Mouse (Mus musculus) midbrain, embryonic 14.5 days (tissue): Measurements from ENCODE around the gene 4930432M17Rik. TPM values are rescaled to one million over a fixed set of nuclear protein-coding genes. Genes with fewer than 3 reads are reported as not detected.

ENCODE experiments used
- ATAC-seq: fragments of 200-750 bp; cut with Nextera tagmentation; 2 replicates; pipeline ENCODE4 v1.8.0; 2017; ENCODE audit warnings: moderate number of reproducible peaks, moderate library complexity; ENCODE audit not compliant: low FRiP score, low TSS enrichment
- DNase-seq: peaks from one replicate; pipeline ENCODE4 v3.0.0-alpha.2; 2015
- H3K27ac ChIP-seq: fragments of 300-500 bp; sonication (generic); replicated peaks from 2 replicates; pipeline ENCODE4 v1.5.1; 2014; ENCODE audit warnings: mild to moderate bottlenecking, low read depth, low read length, moderate library complexity
- H3K27me3 ChIP-seq: fragments of 300-500 bp; sonication (generic); 2 replicates; pipeline ENCODE4 v1.6.1; 2014; ENCODE audit warnings: low read length, control low read depth, mixed read lengths; ENCODE audit not compliant: control insufficient read depth, insufficient read depth
- H3K36me3 ChIP-seq: fragments of 300-500 bp; sonication (generic); 2 replicates; pipeline ENCODE4 v1.6.1; 2014; ENCODE audit warnings: low read length, control low read depth; ENCODE audit not compliant: control insufficient read depth, insufficient read depth
- H3K4me1 ChIP-seq: fragments of 300-500 bp; sonication (generic); 2 replicates; pipeline ENCODE4 v1.6.1; 2014; ENCODE audit warnings: mild to moderate bottlenecking, antibody characterized with exemption, low read length, control low read depth; ENCODE audit not compliant: control insufficient read depth, insufficient read depth
- H3K4me2 ChIP-seq: fragments of 300-500 bp; sonication (generic); 2 replicates; pipeline ENCODE4 v1.6.1; 2014; ENCODE audit warnings: mild to moderate bottlenecking, low read length, moderate library complexity
- H3K4me3 ChIP-seq: fragments of 300-500 bp; sonication (generic); replicated peaks from 2 replicates; pipeline ENCODE4 v1.5.1; 2014; ENCODE audit warnings: low read depth, low read length
- H3K9ac ChIP-seq: fragments of 300-500 bp; sonication (generic); replicated peaks from 2 replicates; pipeline ENCODE4 v1.6.1; 2014; ENCODE audit warnings: mild to moderate bottlenecking, low read length, moderate library complexity
- H3K9me3 ChIP-seq: fragments of 300-500 bp; sonication (generic); 2 replicates; pipeline ENCODE4 v1.6.1; 2016; ENCODE audit warnings: low read length, control low read depth, mixed read lengths; ENCODE audit not compliant: control insufficient read depth
- WGBS: fragments of 180-500 bp; shearing (Covaris S2); extraction: QIAGEN DNeasy Blood & Tissue Kit; methylation state at CpG from one replicate; pipeline ENCODE4 v1.1.7; 2014; 5-methylcytosine and 5-hydroxymethylcytosine counted together
- polyA plus RNA-seq: library from polyadenylated mRNA; unstranded; fragments of >200 nt; fragmentation: Nextera tagmentation; extraction: Ambion mirVana; gene quantifications from 2 replicates; pipeline ENCODE4 v1.2.1, GENCODE M21; 2014

Gene 4930432M17Rik
- polyA plus RNA-seq, 1 experiment from 2014 or later = not detected

DNA sequence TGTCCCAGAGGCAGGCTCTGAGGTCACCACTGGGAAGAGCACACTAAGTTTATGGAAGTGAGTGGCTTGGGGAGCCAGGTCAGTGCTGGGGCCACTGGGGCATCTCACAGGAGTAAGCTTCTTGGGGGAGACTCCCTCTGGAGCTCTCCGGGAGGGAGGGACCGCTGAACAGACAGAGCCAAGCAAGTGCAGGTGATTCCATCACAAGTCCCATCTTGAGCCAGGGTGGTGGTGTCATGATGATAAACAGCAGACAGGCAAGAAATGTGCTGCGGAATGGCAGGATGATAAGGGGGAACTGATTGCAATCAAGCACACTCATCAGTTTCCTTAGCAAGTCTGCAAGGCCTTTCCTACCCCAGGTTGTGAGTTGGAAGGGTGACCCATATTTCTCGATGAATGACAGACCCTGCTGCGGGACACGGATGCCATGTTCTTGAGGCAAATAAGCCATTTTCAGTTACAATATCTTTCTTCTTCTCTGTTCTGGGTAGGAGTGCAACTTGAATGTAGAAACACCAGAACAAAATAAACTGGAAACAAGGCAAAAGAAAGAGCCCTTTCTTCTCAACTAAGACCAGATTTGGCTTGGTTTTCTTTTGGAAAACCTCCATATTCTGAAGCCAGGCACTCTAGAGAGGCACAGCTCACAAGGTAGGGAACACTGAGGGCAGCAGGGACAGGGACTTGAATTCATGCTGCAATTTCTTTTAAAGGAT lies 45.3 kb downstream of the 4930432M17Rik start:
- H3K27ac ChIP-seq = no peak overlapping the region
- 91% methylated on average over 6 of the region's 6 CpGs for WGBS
- no peak for ATAC-seq

GRCm38 (mm10) chr3:121716480-121716879 lies 45.9 kb downstream of the 4930432M17Rik start:
- H3K36me3 ChIP-seq = no peaks in the 10 kb centered on the region
- H3K9me3 ChIP-seq = no peaks in the 10 kb centered on the region
- 92% methylated on average over 5 of the region's 5 CpGs for WGBS
- peaks cover 2% of the 10 kb centered on the region; the same call in 1 of the 2 replicates for H3K4me1 ChIP-seq
- DNase-seq (no peak), ATAC-seq (no peak)
- H3K9ac ChIP-seq = no peak overlapping the region
- H3K4me3 ChIP-seq = no peak overlapping the region
- no peak overlapping the region for H3K27ac ChIP-seq
- H3K27me3 ChIP-seq = no peaks in the 10 kb centered on the region
- H3K4me2 ChIP-seq = no peak overlapping the region

More for the DNA sequence above, 45.3 kb downstream of the 4930432M17Rik start:
- Histone ChIP-seq H3K4me2 (no peak overlapping the region), H3K9me3 (no peaks in the 10 kb centered on the region), H3K36me3 (no peaks in the 10 kb centered on the region), H3K27me3 (no peaks in the 10 kb centered on the region), H3K4me3 (no peak overlapping the region), H3K9ac (no peak overlapping the region), H3K4me1 (no peaks in the 10 kb centered on the region)
- DNase-seq = no peak

- Histone ChIP-seq H3K9ac (no peak overlapping the region), H3K4me2 (no peak overlapping the region), H3K27me3 (no peaks in the 10 kb centered on the region), H3K4me1 (peaks cover 15% of the 10 kb centered on the region), H3K27ac (no peak overlapping the region), H3K9me3 (no peaks in the 10 kb centered on the region), H3K4me3 (no peak overlapping the region), H3K36me3 (no peaks in the 10 kb centered on the region)
- 87% methylated on average over 8 of the region's 8 CpGs for WGBS
- DNase-seq (no peak), ATAC-seq (no peak)
Measured at GRCm38 (mm10) chr3:121718679-121719078, 48.1 kb downstream of the 4930432M17Rik start.

DNA sequence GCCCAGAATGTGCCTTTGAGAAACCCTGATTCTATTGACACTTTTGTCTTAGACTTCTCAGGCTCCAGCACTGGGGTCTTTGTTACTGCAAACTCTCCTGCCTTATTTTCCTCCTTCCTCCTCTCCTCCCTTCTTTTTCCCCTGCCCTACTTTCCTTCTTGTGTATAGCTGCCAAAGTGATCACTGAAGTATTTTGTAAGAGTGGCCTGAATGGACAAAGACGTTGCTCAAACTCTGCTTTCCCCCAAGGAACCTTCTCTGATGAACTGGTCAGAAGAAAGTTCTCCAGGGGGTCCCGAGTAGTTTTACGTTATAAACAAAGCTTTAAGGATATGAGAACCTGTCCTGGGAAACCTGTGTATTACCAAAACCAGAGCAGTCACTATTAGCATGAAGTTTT lies 49.1 kb downstream of the 4930432M17Rik start:
- Histone ChIP-seq H3K9me3 (no peaks in the 10 kb centered on the region), H3K9ac (no peak overlapping the region), H3K36me3 (no peaks in the 10 kb centered on the region), H3K4me1 (peaks cover 15% of the 10 kb centered on the region), H3K4me2 (no peak overlapping the region), H3K27ac (no peak overlapping the region), H3K4me3 (no peak overlapping the region), H3K27me3 (no peaks in the 10 kb centered on the region)
- WGBS = 78% methylated on average over 3 of the region's 3 CpGs
- no peak for DNase-seq
- no peak for ATAC-seq

DNA sequence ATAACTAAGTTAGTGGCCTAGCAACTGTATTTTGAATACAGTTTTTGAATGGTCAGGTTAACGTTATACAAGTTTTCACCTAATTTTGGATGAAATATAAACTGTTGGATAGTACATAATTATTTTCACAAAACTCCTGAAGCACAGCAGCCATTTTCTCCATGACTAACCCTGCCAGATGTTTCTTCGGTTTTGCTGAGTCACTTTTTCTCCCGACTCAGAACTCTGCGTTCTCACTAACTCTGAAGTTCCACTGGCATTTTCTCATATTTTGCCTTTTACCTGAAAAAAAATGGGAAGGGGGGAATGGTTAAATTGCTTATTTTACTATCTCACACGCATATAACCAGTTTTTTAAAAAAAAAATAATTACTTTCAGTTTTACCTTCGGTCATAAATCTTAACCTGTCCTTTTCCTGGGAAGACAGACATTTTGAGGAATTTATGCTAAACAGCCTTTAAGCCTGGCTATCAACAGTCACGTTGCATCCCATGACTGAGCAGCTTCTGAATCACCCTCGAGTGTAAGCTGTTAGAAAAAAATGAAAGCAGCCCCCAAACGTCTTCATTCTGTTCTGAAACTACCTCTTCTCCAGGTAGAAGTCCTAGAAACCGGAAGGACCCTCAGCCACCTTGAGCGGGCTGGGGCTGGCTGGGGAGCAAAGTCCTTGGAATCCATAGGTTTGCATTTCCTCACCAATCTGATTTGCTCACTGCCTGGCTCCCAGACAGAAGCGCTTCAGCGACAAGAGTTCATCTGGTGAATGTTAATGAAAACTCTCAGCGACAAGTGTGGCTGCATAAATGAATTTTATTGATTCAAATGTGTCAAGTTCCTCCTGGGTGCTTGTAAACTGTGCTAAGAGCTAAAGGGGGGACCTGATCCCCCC lies 50.5 kb downstream of the 4930432M17Rik start:
- H3K4me2 ChIP-seq = peak overlapping the region; percentile 16
- no peaks in the 10 kb centered on the region for H3K9me3 ChIP-seq
- H3K4me1 ChIP-seq = peaks cover 15% of the 10 kb centered on the region
- DNase-seq = peak; percentile 61
- 0 out of 2 replicates have a peak, but pooled peaks have one; percentile 6 for ATAC-seq
- 0 out of 2 replicates have a peak, but pooled peaks cover 4% of the 10 kb centered on the region for H3K27me3 ChIP-seq
- no peak overlapping the region for H3K4me3 ChIP-seq
- H3K27ac ChIP-seq = 0 out of 2 replicates have a peak overlapping the region, but pooled peaks have one; percentile 21
- WGBS = 40% methylated on average over 14 of the region's 14 CpGs
- H3K9ac ChIP-seq = no peak overlapping the region
- no peaks in the 10 kb centered on the region for H3K36me3 ChIP-seq

GRCm38 (mm10) chr3:121721691-121722070 lies 51.1 kb downstream of the 4930432M17Rik start:
- Histone ChIP-seq H3K4me2 (peak overlapping the region; percentile 16), H3K9ac (no peak overlapping the region), H3K4me1 (peaks cover 15% of the 10 kb centered on the region), H3K36me3 (no peaks in the 10 kb centered on the region), H3K9me3 (no peaks in the 10 kb centered on the region), H3K27me3 (0 out of 2 replicates have a peak, but pooled peaks cover 4% of the 10 kb centered on the region), H3K4me3 (no peak overlapping the region), H3K27ac (no peak overlapping the region)
- DNase-seq (no peak), ATAC-seq (no peak)
- 50% methylated on average over 7 of the region's 7 CpGs for WGBS

GRCm38 (mm10) chr3:121722971-121723844 lies 52.6 kb downstream of the 4930432M17Rik start, which contains the start of gene F3:
F3 (plus strand) TSS chr3:121723537.
- no peaks in the 10 kb centered on the region for H3K36me3 ChIP-seq
- no peaks in the 10 kb centered on the region for H3K9me3 ChIP-seq
- peak; percentile 91 for DNase-seq
- peak within 1 kb of the TSS; percentile 45; the same call in 1 of the 2 replicates for H3K27ac ChIP-seq
- peak within 1 kb of the TSS; percentile 87 for H3K4me2 ChIP-seq
- under 1% methylated on average over 73 of the region's 73 CpGs for WGBS
- H3K4me1 ChIP-seq = peaks cover 15% of the 10 kb centered on the region
- H3K4me3 ChIP-seq = peak within 1 kb of the TSS; percentile 62
- 0 out of 2 replicates have a peak, but pooled peaks cover 4% of the 10 kb centered on the region for H3K27me3 ChIP-seq
- ATAC-seq = peak; percentile 81
- peak within 1 kb of the TSS; percentile 65 for H3K9ac ChIP-seq
